17 mouse cellular contexts compared by ENCODE assay signal in the genomic region with DNA sequence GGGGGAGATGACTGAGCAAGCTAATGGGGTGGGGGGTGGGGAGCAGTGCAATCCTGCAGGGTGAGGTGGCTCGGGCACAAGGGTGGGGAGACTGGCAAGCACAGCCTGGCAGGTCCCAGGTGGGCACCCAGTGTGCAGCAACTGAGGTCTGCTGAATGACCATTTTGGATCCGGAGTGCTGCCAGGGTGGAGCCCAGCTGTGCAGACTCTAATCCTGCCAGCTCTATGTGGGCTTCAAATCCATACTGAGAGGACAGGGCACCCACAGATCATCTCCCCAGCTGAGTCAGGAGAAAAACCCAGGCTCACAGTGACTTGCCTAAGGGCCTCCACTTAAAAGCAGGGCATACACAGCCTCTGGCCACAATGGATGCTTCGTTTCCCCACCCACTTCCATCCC. TPM values are rescaled to one million over a fixed set of nuclear protein-coding genes. Genes with fewer than 3 reads are reported as not detected.
DNase-seq lines count a peak whose midpoint lies in the region; ATAC-seq lines count a peak whose summit lies in the region.
"Had no signal": no experiment of that assay in that cellular context is flagged by ENCODE, and none has a peak within 500 bp of the region (broad histone marks: within the 10 kb centered on the region; RNA-seq: fewer than 3 reads in every experiment).

No protein-coding gene starts in this region.

- H3K27me3 ChIP-seq in forebrain, embryonic 10.5 days (ENCODE audit: poor library complexity, severe bottlenecking) = peaks cover 49% of the 10 kb centered on the region
- no peaks in the 10 kb centered on the region for H3K27me3 ChIP-seq in forebrain, embryonic 14.5 days (replicated peaks; ENCODE audit: control insufficient read depth, insufficient read depth, low read length)
- H3K27me3 ChIP-seq in kidney, embryonic 15.5 days = no peaks in the 10 kb centered on the region
- no peaks in the 10 kb centered on the region for H3K27me3 ChIP-seq in hindbrain, embryonic 16.5 days (replicated peaks; ENCODE audit: control insufficient read depth, insufficient read depth, low read length)
- H3K27me3 ChIP-seq: embryonic facial prominence, embryonic 15.5 days; liver, embryonic 12.5 days had no signal

- ATAC-seq in forebrain, embryonic 14.5 days = no peak
- no peak for ATAC-seq in kidney, embryonic 15.5 days (replicated peaks; ENCODE audit: low FRiP score)
- ATAC-seq in hindbrain, embryonic 16.5 days = no peak

- peak overlapping the region; percentile 82 for H3K27ac ChIP-seq in forebrain, embryonic 10.5 days
- H3K27ac ChIP-seq in forebrain, embryonic 14.5 days (ENCODE audit: low read depth, low read length) = no peak overlapping the region
- 0 out of 2 replicates have a peak overlapping the region, but pooled peaks have one; percentile 22 for H3K27ac ChIP-seq in kidney, embryonic 15.5 days
- H3K27ac ChIP-seq in hindbrain, embryonic 16.5 days (ENCODE audit: low read depth, low read length) = peak overlapping the region; percentile 79; the same call in 1 of the 2 replicates
- H3K27ac ChIP-seq: embryonic facial prominence, embryonic 15.5 days had no signal

- no peak overlapping the region for H3K4me3 ChIP-seq in forebrain, embryonic 10.5 days
- H3K4me3 ChIP-seq in forebrain, embryonic 14.5 days (ENCODE audit: low read depth, low read length) = no peak overlapping the region
- no peak overlapping the region for H3K4me3 ChIP-seq in kidney, embryonic 15.5 days (replicated peaks)
- H3K4me3 ChIP-seq in hindbrain, embryonic 16.5 days (ENCODE audit: low read length) = no peak overlapping the region
- H3K4me3 ChIP-seq: embryonic facial prominence, embryonic 15.5 days; liver, embryonic 12.5 days had no signal

- WGBS in forebrain, embryonic 10.5 days = 54% methylated on average over 3 of the region's 3 CpGs
- 61% methylated on average over 3 of the region's 3 CpGs for WGBS in forebrain, embryonic 14.5 days
- 81% methylated on average over 3 of the region's 3 CpGs for WGBS in kidney, embryonic 15.5 days
- WGBS in hindbrain, embryonic 16.5 days = 48% methylated on average over 3 of the region's 3 CpGs

- H3K4me2 ChIP-seq in forebrain, embryonic 14.5 days (ENCODE audit: low read length) = no peak overlapping the region
- H3K4me2 ChIP-seq in kidney, embryonic 15.5 days = no peak overlapping the region
- H3K4me2 ChIP-seq in hindbrain, embryonic 16.5 days (ENCODE audit: low read length) = no peak overlapping the region
- H3K4me2 ChIP-seq: embryonic facial prominence, embryonic 15.5 days had no signal

- H3K36me3 ChIP-seq in forebrain, embryonic 10.5 days (replicated peaks) = no peaks in the 10 kb centered on the region
- H3K36me3 ChIP-seq in forebrain, embryonic 14.5 days (ENCODE audit: control insufficient read depth, insufficient read depth, low read length) = no peaks in the 10 kb centered on the region
- H3K36me3 ChIP-seq in kidney, embryonic 15.5 days = no peaks in the 10 kb centered on the region
- H3K36me3 ChIP-seq in hindbrain, embryonic 16.5 days (ENCODE audit: control insufficient read depth, insufficient read depth, low read length) = no peaks in the 10 kb centered on the region
- H3K36me3 ChIP-seq: embryonic facial prominence, embryonic 15.5 days; liver, embryonic 12.5 days had no signal

- no peak overlapping the region for H3K9ac ChIP-seq in forebrain, embryonic 14.5 days (ENCODE audit: low read length)
- no peak overlapping the region for H3K9ac ChIP-seq in kidney, embryonic 15.5 days
- 0 out of 2 replicates have a peak overlapping the region, but pooled peaks have one; percentile 29 for H3K9ac ChIP-seq in hindbrain, embryonic 16.5 days (ENCODE audit: low read depth, low read length)
- H3K9ac ChIP-seq: embryonic facial prominence, embryonic 15.5 days had no signal

- H3K4me1 ChIP-seq in forebrain, embryonic 10.5 days = peaks cover 52% of the 10 kb centered on the region
- H3K4me1 ChIP-seq in forebrain, embryonic 14.5 days (ENCODE audit: control insufficient read depth, insufficient read depth, low read length) = peaks cover 22% of the 10 kb centered on the region
- peaks cover 51% of the 10 kb centered on the region for H3K4me1 ChIP-seq in kidney, embryonic 15.5 days
- peaks cover 32% of the 10 kb centered on the region for H3K4me1 ChIP-seq in hindbrain, embryonic 16.5 days (ENCODE audit: control insufficient read depth, insufficient read depth, low read depth, low read length)

- DNase-seq in forebrain, embryonic 10.5 days (ENCODE audit: extremely low spot score, low spot score) = no peak
- no peak for DNase-seq in forebrain, embryonic 14.5 days (ENCODE audit: low spot score)
- DNase-seq in kidney, postnatal 14 days = no peak
- DNase-seq in cerebellum, adult 9-10 months = peak; percentile 62
- no peak for DNase-seq in frontal cortex, postnatal 10 days (ENCODE audit: low spot score in 2 of 2)
- DNase-seq in gastrocnemius, adult 8-10 months (ENCODE audit: low spot score in 2 of 2) = no peak
- DNase-seq: adrenal gland, adult 8-10 months; heart, adult 18-20 months; heart, postnatal 36 days; kidney, adult 18-20 months had no signal

- H3K9me3 ChIP-seq in forebrain, embryonic 10.5 days = no peaks in the 10 kb centered on the region
- no peaks in the 10 kb centered on the region for H3K9me3 ChIP-seq in forebrain, embryonic 14.5 days (replicated peaks; ENCODE audit: control insufficient read depth, low read length)
- no peaks in the 10 kb centered on the region for H3K9me3 ChIP-seq in kidney, embryonic 15.5 days (replicated peaks)
- no peaks in the 10 kb centered on the region for H3K9me3 ChIP-seq in hindbrain, embryonic 16.5 days (ENCODE audit: control insufficient read depth, low read length)
- H3K9me3 ChIP-seq: embryonic facial prominence, embryonic 15.5 days; liver, embryonic 12.5 days had no signal

RNA-seq across cellular contexts. Expression of a gene that starts 15.8 kb away (rescaled TPM):
- polyA plus RNA-seq in forebrain, embryonic 10.5 days (2016; fragmentation: Nextera tagmentation; extraction: Ambion mirVana) = not detected in 2 replicates
- not detected in 2 replicates for polyA plus RNA-seq in forebrain, embryonic 14.5 days (2014; fragmentation: Nextera tagmentation; extraction: Ambion mirVana)
- polyA plus RNA-seq in kidney, embryonic 15.5 days (2015; fragmentation: Nextera tagmentation; extraction: Ambion mirVana) = not detected in 2 replicates
- polyA plus RNA-seq in hindbrain, embryonic 16.5 days (2015; fragmentation: Nextera tagmentation; extraction: Ambion mirVana) = not detected in 2 replicates
- not detected for total RNA-seq in gastrocnemius, adult 8-10 months (2022)
- total RNA-seq: adrenal gland, adult 8-10 months; common myeloid progenitor, adult 5-6 weeks; heart, adult 18-20 months; heart, postnatal 36 days; left cerebral cortex, postnatal 25 days had no signal
- polyA plus RNA-seq: embryonic facial prominence, embryonic 15.5 days; liver, embryonic 12.5 days; lung, postnatal 0 days had no signal

RNA-seq across cellular contexts. Expression of a gene that starts 21.4 kb away (rescaled TPM):
- 11.7 and 12.3 TPM in 2 replicates for polyA plus RNA-seq in forebrain, embryonic 10.5 days (2016; fragmentation: Nextera tagmentation; extraction: Ambion mirVana)
- polyA plus RNA-seq in forebrain, embryonic 14.5 days (2014; fragmentation: Nextera tagmentation; extraction: Ambion mirVana) = 31.4 and 42.0 TPM in 2 replicates
- 13.7 and 14.2 TPM in 2 replicates for polyA plus RNA-seq in kidney, embryonic 15.5 days (2015; fragmentation: Nextera tagmentation; extraction: Ambion mirVana)
- polyA plus RNA-seq in hindbrain, embryonic 16.5 days (2015; fragmentation: Nextera tagmentation; extraction: Ambion mirVana) = 33.7 and 40.7 TPM in 2 replicates
- total RNA-seq in gastrocnemius, adult 8-10 months (2022) = under 1 TPM; 0.29 to 0.94 (median 0.41) TPM
